Mouse (Mus musculus) cerebral cortex, adult 2 months (tissue): ENCODE data around the gene Slc13a3.

ENCODE experiments used
- WGBS: fragments of 180-500 bp; shearing (Covaris S2); methylation state at CpG from one replicate; pipeline ENCODE4 v1.1.7; 2018; 5-methylcytosine and 5-hydroxymethylcytosine counted together

The Slc13a3 gene

DNA sequence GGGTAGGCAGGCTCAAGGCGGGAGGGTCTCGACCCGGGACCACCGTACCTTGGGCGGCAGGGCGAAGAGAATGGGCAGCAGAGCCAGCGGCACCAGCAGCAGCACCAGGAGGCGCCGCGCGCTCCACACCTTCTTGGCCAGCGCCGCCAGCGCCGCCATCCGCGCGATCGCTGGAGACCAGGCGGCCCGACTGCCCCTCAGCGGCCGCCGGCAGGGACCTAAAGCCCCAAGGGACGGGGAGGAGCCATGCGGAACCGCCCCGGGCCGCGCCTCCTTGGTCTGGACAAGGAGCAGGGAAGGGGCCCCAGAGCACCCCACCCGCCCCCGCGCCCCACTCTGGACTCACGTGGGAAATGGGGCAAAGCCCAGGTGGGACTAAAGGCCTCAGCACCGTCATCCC, at the start of gene Slc13a3:
TSS of gene Slc13a3 (minus strand) at position 228 of the 400 bp plus-strand sequence.
- 4% methylated on average over 35 of the region's 35 CpGs for WGBS

DNA sequence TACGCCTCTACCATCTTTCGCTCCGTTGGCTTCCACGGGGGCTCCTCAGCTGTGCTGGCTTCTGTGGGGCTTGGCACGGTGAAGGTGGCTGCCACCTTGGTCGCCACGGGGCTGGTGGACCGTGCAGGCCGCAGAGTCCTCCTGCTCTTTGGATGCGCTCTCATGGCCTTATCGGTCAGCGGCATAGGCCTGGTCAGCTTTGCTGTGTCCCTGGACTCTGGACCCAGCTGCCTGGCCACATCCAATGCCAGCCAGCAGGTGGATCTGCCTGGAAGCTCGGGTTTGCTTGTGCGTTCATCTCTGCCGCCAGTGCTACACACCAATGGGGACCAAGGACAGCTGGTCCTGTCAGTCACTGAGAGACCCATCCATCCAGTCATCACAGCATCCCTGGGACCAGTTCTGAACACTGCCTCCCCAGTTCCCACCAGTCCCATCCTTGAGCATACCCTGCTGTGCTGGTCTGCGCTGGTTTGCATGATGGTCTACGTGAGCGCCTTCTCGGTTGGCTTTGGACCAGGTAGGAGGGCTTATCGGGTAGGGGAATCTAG, 42.2 kb upstream of the Slc13a3 start:
- WGBS, result 97% methylated on average over 20 of the region's 20 CpGs

DNA sequence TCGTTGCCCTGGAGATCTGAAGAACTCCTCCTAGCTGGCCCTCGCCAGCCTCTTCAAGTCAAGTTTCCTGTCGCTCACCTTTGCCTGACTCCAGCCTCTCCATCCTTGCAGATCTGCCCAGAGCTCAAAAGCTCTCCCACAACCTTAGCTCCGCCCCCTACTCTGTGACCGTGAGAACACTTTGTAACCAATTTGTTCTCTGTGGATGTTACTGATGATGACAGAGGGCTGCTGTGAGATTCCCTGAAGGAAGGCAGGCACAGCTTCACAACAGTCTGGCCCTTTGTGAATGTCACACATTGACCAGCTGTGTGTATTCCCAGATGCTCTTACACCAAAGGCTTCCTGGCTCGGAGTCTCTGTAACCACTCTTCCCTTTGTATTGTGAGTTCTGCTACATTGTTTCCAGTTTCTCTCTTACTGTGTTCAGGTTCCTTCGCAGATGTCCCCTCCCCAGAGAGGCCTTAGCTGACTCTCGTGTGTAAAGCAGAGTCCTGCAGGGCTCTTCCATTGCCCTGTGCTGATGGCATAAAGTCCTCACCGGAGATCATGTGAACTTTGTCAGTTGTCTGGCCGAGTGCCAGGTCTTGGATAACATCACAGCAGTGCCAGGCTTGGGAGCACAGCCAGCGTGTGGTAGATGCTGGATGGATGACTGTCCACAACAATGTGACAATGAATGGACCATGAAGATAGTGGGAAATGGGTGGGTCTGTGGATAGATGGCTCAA, 40.0 kb upstream of the Slc13a3 start:
- WGBS, result 29% methylated on average over 11 of the region's 11 CpGs

DNA sequence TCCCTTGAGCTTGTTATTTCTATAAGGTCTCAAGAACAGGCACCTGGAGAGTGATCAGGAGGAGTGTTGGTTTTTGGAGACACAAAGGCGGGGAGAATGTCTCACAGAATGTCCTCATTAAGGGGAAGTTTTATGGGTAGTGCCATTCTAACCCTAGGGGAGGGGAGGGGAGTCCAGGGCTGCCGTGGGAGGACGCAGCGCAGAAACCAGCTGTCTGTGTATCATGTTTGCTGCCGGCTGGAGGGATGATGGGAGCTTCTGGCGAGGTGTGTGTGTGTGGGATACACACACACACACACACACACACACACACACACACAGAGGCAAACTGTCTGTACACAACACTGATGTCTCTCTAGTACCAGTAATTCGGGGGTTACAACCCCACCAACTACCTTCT, 39.4 kb upstream of the Slc13a3 start:
- WGBS, result 29% methylated on average over 7 of the region's 7 CpGs

DNA sequence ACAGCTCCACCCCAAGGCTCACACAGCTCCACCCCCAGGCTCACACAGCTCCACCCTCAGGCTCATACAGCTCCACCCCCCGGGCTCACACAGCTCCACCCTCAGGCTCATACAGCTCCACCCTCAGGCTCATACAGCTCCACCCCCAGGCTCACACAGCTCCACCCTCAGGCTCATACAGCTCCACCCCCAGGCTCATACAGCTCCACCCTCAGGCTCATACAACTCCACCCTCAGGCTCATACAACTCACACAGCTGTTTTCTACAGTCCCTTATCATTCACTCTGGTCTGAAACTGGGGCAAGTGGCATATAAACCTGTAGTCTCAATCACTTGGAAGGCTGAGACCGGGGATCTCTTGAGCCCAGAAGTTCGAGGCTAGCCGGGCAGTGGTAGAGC, 38.5 kb upstream of the Slc13a3 start:
- WGBS, result 96% methylated on average over 4 of the region's 4 CpGs

DNA sequence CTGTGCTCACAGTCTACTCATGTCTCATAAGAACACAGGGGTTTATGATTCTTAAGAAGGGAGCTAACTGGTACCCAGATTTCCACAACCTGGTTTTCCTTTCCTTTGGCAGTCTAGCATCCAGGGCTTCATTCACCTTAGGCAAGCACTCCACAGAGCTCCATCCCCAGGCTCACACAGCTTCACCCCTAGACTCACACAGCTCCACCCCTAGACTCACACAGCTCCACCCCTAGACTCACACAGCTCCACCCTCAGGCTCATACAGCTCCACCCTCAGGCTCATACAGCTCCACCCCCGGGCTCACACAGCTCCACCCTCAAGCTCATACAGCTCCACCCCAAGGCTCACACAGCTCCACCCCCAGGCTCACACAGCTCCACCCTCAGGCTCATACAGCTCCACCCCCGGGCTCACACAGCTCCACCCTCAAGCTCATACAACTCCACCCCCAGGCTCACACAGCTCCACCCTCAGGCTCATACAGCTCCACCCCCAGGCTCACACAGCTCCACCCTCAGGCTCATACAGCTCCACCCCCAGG, 38.0 kb upstream of the Slc13a3 start:
- 65% methylated on average over 2 of the region's 2 CpGs for WGBS

DNA sequence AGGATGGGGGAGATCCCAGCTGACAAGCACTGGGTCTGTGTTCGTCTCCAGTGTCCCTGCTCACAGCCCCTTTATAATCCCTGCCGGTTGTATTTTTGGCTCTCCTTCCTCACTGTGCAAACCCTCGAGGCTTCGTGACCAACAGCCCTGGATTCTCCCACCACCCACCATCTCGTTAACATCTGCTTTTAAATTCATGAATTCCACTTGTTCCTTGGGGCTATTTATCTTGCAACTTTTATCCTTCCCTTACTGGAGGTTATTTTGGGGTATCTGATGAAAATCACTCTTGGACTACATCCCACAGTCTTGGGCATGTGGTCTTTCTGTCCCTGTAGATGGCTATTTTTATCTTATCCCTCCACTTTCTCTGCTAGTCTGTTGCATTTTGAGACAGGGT, 37.4 kb upstream of the Slc13a3 start:
- WGBS, result 12% methylated on average over 5 of the region's 5 CpGs

DNA sequence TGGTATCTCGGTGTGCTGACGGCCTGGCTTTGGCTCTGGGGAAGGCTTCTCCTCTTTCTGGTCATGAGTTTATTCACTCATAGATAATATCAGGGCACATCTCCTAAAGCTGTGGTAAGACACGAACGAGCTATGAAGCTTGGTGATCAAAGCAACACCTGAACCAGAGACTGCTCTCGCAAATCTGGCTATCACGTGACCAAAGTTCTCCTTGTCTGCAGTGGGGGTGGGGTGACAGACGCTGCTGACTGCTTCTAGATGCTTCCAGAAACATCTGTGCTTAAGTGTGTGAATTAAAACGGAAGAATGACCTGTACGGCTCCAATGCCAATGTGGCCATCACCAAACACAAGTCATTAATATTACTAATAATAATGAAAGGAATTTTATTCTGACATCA, 36.7 kb upstream of the Slc13a3 start:
- WGBS, result 58% methylated on average over 9 of the region's 9 CpGs

DNA sequence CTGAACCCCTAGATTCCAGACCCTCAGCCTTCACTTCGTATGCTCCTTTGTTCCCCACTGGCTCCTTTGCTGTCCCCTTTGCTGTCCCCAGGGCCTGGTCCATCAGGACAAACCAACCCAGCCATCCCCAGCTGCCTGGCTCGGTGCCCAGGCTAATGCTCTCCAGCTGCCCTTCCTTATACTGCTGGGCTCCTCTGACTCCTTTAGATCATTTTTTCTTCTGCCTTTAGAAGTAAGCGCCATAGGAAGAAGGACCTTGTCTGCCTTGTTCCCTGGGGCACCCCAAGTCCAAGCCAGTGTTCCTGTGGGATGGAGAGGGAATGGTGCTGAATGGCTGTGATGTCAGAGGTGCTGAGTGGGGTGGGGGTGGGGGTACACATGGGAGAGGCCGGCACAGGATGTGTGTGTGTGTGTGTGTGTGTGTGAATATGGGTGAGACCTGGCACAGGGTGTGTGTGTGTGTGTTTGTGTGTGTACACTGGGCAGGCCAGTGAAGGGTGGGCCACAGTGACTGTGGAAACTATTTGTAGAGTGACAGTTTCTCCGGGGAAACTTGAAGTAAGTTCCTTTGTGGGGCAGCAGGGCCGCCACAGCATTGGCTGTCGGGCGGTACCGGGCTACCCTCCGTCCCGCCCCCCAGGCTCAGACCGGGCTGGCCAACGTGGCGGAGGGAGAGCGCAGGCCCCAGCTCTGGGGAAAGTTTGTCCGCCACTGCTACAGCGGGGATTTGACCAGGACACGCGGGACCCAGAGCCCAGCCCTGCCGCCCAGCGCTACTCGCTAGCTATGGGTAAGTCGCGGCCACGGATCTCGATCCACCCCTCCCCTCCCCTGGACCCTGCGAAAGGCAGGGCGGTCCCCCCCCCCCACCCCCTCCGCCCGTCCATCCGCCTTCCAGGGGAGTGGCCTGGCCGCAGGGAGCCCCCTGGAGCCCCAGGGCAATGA, 30.5 kb upstream of the Slc13a3 start, which contains the start of gene Slc2a10:
TSS of gene Slc2a10 (plus strand) at position 529 of the 945 bp plus-strand sequence.
- WGBS, result 19% methylated on average over 31 of the region's 32 CpGs

DNA sequence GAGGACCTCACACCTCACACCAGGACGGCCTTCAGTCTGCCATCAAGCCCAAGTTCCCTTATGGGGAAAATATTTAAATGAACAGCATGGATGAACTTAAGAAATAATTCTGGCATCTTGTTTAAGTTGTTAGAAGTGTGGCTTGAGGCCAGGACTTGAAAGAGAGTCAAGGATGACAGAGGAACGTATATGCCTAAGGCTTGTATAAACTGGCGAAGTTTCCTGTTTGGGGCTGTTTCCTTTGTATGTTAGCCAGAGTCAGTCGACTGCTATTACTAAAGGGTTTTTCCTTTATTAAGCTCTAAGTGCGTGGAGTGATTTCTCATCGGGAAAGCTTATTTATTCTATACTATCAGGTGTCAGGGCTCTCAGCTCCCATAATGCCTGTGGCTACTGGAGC, 25.8 kb upstream of the Slc13a3 start:
- WGBS, result 70% methylated on average over 6 of the region's 6 CpGs

DNA sequence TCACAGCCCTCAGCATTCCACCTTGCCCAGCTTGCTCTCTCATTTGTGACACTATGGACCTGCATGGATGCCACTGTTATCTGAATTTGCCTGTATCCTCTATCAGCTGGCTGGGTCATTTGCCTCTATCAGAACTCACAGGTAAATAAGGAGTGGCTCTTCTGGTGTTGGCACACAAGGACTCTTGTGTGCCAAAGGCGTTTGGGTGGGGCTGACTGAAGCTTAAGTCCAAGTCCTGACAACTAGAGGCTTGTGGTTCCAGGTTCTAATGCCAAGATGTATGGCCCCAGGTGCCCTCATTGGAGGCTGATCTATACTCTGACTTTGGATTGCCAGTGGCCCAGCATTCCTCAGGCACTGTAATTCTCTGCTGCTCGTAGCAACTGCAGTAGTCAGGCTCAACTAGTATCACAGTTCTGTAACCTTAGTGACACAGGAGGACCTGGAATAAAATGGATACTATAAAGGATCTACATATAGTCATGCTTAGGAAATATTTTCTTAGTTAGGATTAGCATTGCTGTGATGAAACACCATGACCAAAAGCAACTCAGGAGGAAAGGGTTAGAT, 24.8 kb upstream of the Slc13a3 start:
- WGBS, result 89% methylated on average over 2 of the region's 2 CpGs

DNA sequence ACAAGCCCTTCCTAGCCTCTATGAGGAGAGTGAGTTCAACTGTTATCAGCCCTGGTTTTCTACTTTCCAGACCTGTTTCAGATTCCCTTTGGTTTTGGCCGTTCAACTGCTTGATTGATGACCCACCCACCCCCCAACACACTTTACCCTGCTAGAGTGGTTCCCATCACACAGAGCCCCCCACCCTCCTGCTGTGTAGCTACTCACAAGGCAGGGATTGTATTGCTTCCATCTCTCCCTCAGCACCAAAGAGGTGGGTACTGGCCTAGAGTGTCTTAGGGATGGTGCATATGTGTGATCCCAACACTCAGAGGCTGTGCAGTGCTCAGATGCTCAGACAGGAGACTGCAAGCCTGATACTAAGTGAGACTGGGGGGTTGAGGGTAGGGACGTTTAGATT, 21.5 kb upstream of the Slc13a3 start:
- WGBS, result 44% methylated on average over 2 of the region's 2 CpGs

DNA sequence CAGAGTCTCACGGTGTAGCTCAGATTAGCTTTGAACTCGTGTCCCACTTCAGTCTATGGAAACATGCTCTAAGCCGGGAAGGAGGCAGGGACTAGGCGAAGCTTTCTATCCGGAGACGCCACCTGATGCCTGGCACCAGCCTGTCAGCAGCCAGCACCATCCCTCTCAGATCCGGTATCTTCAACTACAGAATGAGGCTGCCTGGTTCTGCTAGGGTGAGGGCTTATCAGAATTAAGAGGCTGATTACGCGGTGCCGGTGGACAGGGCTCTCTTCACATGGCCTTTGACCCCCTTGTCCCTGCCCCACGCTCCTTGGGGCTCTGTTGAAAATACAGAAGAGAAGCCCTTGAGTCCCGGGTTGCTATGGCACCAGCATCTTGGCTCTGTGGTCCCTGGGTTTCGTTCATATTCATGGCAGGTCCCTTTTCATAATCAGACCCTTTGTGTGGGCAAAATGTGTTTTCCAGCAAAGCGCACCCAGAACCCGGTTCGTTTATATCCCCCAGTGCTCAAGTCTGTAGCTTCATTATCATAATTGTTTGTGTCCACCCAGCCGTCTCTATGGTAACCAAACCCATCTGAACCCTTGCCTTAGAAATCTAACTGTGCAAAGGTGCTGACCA, 20.7 kb upstream of the Slc13a3 start:
- 9% methylated on average over 17 of the region's 17 CpGs for WGBS

DNA sequence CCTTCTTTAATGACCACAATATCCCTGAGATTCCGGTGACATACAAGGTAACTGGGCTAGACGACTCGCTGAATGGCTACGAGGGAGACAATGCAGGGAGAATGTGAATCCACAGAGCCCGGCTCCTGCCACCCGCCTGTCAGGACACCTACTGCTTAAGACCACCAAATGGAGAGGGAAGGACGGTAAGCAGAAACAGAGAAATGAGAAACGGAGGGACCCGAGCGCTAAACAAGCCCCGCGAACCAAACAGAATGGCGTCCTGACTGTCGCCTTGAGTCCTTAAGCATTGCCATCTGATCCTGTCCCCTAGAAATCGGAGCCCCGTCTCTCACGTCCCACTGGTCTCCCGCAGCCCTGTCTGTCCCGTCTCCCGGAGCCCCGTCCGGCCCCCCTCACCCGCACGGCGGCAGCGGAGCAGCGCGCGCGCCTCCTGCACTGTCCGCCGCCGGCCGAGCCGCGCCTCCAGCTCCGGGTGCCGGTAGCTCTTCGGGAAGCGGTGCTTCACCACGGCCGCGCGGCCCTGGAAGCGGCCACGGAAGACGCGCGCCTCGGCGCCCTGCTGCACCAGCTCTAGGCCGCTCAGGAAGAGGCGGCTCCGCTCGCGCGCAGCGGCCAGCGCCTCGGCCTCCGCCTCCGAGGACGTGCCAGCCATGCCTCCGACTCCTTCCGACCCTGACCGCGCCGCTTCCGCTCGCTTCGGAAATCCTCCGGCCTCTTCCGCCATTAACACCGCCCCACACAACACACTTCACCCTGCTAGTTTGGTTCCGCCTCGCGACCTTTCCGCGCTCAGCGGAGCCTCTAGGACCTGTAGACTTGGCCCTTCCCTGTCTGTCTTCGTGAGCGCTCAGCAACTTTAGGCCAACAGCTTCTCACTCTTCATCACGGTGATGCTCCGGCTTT, 19.9 kb upstream of the Slc13a3 start, which contains the start of gene Trp53rka:
TSS of gene Trp53rka (minus strand) at position 677 of the 906 bp plus-strand sequence.
- WGBS, result under 1% methylated on average over 80 of the region's 84 CpGs

DNA sequence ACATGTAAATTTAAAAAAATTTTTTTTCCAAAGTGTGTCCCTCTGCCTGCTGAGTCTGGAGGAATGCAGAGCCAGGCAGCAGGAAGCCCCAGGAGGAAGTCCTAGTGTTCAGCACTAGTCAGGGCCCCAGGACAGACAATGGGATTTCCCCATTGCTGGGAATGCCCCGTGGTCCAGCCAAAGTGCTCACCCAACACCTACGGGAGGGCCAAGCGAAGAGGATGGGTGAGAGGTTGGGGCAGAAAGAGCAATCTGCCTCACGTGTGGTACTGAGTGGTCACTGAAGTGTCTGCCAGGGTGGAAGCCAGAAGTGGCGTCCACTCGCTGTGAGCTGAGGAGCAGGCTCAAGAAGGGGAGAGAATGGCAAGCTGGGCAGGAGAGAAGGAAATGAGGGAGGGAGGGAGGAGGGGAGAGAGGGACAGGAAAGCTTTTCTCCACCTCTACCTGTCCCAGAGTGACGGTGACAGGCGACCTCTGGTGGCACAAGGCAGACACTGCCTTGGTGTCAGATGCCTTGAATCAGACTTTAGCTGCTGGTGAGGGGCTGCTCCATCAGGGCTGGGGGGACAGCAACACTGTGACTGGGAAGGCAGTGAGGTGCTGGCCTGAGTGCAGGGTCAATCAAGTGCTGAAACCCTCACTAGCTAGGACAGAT, 14.0 kb upstream of the Slc13a3 start:
- WGBS, result 12% methylated on average over 8 of the region's 8 CpGs

DNA sequence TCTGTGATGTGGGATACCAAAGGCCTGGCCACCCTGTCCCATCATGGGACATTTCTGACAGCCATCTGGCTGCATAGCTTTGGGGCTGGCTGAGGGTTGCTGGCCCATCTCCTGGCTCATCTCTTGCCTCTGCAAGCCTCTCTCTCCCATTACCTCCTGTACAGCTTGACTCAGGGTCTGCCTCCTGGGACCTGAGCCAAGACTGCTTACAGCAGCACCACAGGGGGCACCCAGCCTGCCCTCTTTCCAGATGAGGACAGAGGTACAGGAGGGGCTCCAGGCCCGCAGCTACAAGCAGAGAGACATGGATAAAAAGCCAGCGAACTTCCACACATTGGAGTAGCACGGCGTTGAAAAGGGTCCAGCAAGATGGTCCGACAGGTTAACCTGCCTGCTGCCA, 13.4 kb upstream of the Slc13a3 start:
- WGBS, result 60% methylated on average over 5 of the region's 5 CpGs

DNA sequence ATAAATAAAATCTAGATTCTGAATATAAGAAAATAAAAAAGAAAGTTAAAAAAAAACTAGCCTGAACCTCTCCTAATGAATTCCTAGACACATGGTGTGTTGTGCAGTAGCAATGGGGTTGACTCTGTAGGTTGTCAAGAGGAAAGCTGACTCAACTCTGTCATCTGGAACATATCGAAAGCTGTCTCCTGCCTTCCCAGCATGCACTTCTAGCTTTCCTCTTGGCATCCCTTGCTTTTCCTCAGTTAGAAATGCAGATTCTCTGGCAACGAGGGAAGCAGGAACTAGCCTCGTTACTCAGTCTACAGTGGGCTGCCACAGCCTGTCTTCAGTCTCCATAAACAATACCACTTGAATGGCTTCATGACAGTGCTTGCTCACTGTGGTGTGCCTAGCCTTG, 12.8 kb upstream of the Slc13a3 start:
- 39% methylated on average over 3 of the region's 3 CpGs for WGBS

DNA sequence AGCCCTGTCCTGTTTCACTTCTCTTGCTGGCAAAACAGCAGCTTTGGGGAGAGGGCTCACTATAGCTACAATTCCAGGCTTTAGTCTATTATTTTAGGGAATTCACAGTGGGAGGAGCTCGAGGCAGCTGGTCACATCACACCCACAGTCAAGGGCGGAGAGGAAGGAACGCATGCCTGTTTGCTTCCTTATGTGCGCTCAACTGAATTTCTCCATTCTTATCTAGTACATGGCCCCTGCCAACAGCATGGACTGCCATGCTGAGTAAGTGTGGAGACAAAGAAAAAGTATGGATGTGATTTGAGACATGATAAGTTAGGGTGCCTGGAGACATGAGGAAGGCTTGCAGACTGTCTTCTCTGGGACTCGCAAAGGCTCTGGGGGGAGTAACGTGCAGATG, 11.1 kb upstream of the Slc13a3 start:
- WGBS, result 47% methylated on average over 6 of the region's 6 CpGs

DNA sequence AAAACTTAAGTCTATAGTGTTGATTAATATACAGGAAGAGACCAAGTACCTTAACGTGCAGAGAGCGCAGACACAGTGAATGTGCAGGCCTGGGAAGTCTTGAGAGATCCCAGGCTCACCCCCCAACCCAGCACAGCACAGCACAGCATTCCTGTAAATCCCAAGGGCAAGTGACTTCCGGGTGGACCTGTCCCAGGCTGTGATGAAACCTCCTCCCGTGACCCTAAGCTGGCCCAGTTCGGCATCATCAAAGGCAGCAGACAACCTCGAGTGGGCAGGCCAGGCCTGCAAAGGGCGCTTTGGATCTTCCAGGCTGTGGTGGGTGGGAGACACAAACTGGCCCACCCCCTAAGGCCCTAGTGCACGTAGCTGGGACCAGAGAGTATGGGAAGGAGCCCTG, 9.0 kb upstream of the Slc13a3 start:
- WGBS, result 78% methylated on average over 8 of the region's 8 CpGs

DNA sequence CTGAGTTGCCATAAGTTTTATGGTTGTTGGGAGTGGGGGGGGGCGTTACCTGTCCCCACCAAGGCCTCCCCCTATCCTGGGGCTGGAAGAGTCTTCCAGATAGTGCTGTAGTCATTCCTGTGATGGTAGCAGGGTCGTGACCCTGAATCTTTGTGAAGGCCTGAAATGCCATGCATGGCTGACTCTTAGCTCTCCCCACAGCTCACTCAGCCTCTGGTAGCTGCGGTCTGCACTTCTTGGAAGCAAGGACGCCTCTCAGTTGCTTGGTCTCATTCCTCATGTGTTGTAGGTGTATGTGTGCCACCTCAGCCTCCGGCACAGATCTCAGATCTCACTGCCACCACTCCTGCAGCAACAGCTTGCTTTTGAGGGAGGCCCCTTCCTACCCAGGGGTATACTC, 2.8 kb upstream of the Slc13a3 start:
- 73% methylated on average over 5 of the region's 5 CpGs for WGBS
